Mouse (Mus musculus) forebrain, embryonic 15.5 days (tissue): ENCODE results near the gene Apol10a. TPM values are rescaled to one million over a fixed set of nuclear protein-coding genes. Genes with fewer than 3 reads are reported as not detected.
"Not testable (repeated sequence)": the region's sequence is repeated elsewhere in the genome, so short reads cannot be mapped to it uniquely, and the experiment has no call there.

Source experiments
- ATAC-seq: fragments of 200-750 bp; cut with Nextera tagmentation; replicated peaks from 2 replicates; pipeline ENCODE4 v1.8.0; 2017; ENCODE audit warnings: mild to moderate bottlenecking, moderate TSS enrichment, moderate library complexity
- H3K27ac ChIP-seq: fragments of 300-500 bp; sonication (generic); replicated peaks from 2 replicates; pipeline ENCODE4 v1.5.1; 2015; ENCODE audit warnings: mild to moderate bottlenecking, inconsistent platforms
- H3K27me3 ChIP-seq: fragments of 300-500 bp; sonication (generic); 2 replicates; pipeline ENCODE4 v1.6.1; 2015; ENCODE audit warnings: inconsistent platforms
- H3K36me3 ChIP-seq: fragments of 300-500 bp; sonication (generic); 2 replicates; pipeline ENCODE4 v1.6.1; 2015; ENCODE audit warnings: mild to moderate bottlenecking, inconsistent platforms
- H3K4me1 ChIP-seq: fragments of 300-500 bp; sonication (generic); 2 replicates; pipeline ENCODE4 v1.6.1; 2015; ENCODE audit warnings: inconsistent platforms
- H3K4me2 ChIP-seq: fragments of 300-500 bp; sonication (generic); replicated peaks from 2 replicates; pipeline ENCODE4 v1.6.1; 2015; ENCODE audit warnings: mild to moderate bottlenecking, inconsistent platforms
- H3K4me3 ChIP-seq: fragments of 300-500 bp; sonication (generic); 2 replicates; pipeline ENCODE4 v1.5.1; 2015; ENCODE audit warnings: mild to moderate bottlenecking, inconsistent platforms
- H3K9ac ChIP-seq: fragments of 300-500 bp; sonication (generic); replicated peaks from 2 replicates; pipeline ENCODE4 v1.6.1; 2015; ENCODE audit warnings: mild to moderate bottlenecking, inconsistent platforms
- H3K9me3 ChIP-seq: fragments of 300-500 bp; sonication (generic); 2 replicates; pipeline ENCODE4 v1.6.1; 2016; ENCODE audit warnings: inconsistent platforms
- WGBS: fragments of 180-500 bp; shearing (Covaris S2); methylation state at CpG from one replicate; pipeline ENCODE4 v1.1.7; 2015; ENCODE audit warnings: mixed read lengths; 5-methylcytosine and 5-hydroxymethylcytosine counted together
- polyA plus RNA-seq: library from polyadenylated mRNA; unstranded; fragments of >200 nt; fragmentation: Nextera tagmentation; extraction: Ambion mirVana; gene quantifications from 2 replicates; pipeline ENCODE4 v1.2.1, GENCODE M21; 2015

Apol10a gene
- polyA plus RNA-seq, 1 experiment from 2014 or later: not detected

- H3K9me3 ChIP-seq, H3K4me3 ChIP-seq, ATAC-seq, H3K9ac ChIP-seq, H3K27ac ChIP-seq, H3K27me3 ChIP-seq, H3K4me1 ChIP-seq, H3K36me3 ChIP-seq, H3K4me2 ChIP-seq: not testable (repeated sequence)
- WGBS: 14% methylated on average over 6 of the region's 6 CpGs
Observed at GRCm38 (mm10) chr15:77523186-77523843, 46.5 kb downstream of the Apol10a start.

GRCm38 (mm10) chr15:77533216-77533615 lies 56.4 kb downstream of the Apol10a start, which contains the start of gene Apol7c:
TSS of gene Apol7c (minus strand) at chr15:77533316.
- Histone ChIP-seq H3K9ac (no peak within 1 kb of the TSS), H3K36me3 (no peaks in the 10 kb centered on the region), H3K9me3 (no peaks in the 10 kb centered on the region), H3K4me3 (no peak within 1 kb of the TSS), H3K27me3 (no peaks in the 10 kb centered on the region), H3K4me1 (no peaks in the 10 kb centered on the region), H3K4me2 (no peak within 1 kb of the TSS), H3K27ac (no peak within 1 kb of the TSS)
- ATAC-seq: no peak

DNA sequence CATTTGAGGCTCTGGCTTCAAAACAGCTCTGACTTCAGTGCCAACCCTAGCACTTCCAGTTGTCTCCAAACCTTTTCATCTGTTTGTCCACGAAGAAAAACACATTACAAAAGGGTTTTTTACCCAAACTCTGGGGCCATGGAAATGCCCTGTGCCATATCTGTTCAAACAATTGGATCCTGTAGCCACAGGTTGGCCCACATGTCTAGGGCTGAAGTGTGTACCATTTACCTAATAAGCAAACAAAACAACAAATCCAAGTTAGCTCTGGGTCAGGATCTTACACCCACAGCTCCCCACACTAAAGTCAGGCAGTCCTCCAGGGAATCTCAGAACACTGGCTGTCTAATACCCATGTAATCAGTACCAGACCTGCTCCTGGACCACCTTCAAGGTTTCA lies 62.4 kb downstream of the Apol10a start:
- not testable (repeated sequence) for H3K36me3 ChIP-seq, H3K9me3 ChIP-seq, ATAC-seq, H3K4me3 ChIP-seq, H3K4me2 ChIP-seq, H3K27me3 ChIP-seq, H3K9ac ChIP-seq, H3K4me1 ChIP-seq, H3K27ac ChIP-seq
- 37% methylated on average over 1 of the region's 1 CpGs for WGBS

Other genes starting within 250 kb of the Apol10a start
- gene Rbfox2, start 170.0 kb upstream of the Apol10a start, polyA plus RNA-seq: 173 and 183 TPM in 2 replicates
- not detected in 2 replicates for gene Apol7a, start 77.9 kb upstream of the Apol10a start, polyA plus RNA-seq
- gene Apol9a, start 65.9 kb upstream of the Apol10a start, polyA plus RNA-seq: 0.11 and 0.19 TPM in 2 replicates
- not detected in 2 replicates for gene Apol7b, start 29.6 kb upstream of the Apol10a start, polyA plus RNA-seq
- gene Apol11a, start 31.2 kb downstream of the Apol10a start, polyA plus RNA-seq: not detected in 2 replicates
- not detected in 2 replicates for gene Apol7c, start 56.3 kb downstream of the Apol10a start, polyA plus RNA-seq
- not detected in 2 replicates for gene 1700025B11Rik, start 84.8 kb downstream of the Apol10a start, polyA plus RNA-seq
- not detected in 2 replicates for gene Apol10b, start 119.1 kb downstream of the Apol10a start, polyA plus RNA-seq
- gene Gm36245, start 122.2 kb downstream of the Apol10a start, polyA plus RNA-seq: not detected in 2 replicates
- gene Apol11b, start 166.2 kb downstream of the Apol10a start, polyA plus RNA-seq: 0.14 and 0.18 TPM in 2 replicates
- not detected in 2 replicates for gene Apol7e, start 221.8 kb downstream of the Apol10a start, polyA plus RNA-seq